Mouse (Mus musculus) gastrocnemius, adult 18-20 months (tissue): Measurements from ENCODE around the gene Rcor1. TPM values are rescaled to one million over a fixed set of nuclear protein-coding genes. Genes with fewer than 3 reads are reported as not detected.
A peak's percentile ranks its signal among the peaks of the same experiment; 100 is the strongest.

ENCODE experiments used
- DNase-seq: peaks from one replicate; pipeline ENCODE4 v3.0.0; 2021; ENCODE audit warnings: low spot score
- total RNA-seq, 2 experiments: library from RNA; stranded (reverse); gene quantifications; 2 replicates each; pipeline ENCODE4 v1.2.3; 2021

The Rcor1 gene
- total RNA-seq, 2 experiments from 2014 or later, result 6.1 to 8.1 TPM

DNA sequence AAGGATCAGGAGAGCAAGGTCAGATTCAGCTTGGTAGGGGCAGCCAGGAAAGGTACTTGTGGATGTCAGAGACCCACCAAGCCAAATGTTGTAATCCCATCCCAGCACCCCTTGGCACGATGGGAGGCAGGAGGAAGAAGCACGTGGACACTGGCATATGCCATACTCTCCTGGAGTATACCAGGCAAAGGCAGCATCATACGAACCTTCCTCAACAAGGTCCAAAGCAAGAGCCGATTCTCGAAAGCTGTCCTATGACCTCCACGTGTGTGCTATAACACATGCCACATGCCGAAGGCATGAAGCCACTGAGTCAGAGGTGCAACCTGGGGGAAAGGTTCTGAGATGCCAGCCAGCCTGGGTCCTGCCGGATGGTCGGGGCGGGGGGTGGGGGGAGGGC is 121.7 kb downstream of the Rcor1 start:
- DNase-seq, result no peak

DNA sequence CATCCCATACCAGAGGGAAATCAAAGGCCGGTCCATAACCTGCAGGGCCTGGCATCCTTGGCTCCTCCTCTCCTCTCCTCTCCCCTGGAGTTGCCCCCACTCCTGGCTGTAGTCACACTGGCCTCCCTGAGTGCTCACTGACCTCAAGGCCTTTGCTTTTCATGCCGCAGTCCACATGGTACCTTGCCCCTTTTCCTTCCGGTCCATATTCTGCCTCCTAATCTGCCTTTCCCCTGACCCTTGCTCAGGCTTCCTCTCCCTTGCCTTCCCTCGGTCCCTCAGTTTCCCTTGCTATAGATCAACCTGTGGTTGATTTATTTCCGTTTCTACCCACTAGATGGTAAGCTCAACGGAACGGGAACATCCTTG is 122.8 kb downstream of the Rcor1 start:
- no peak for DNase-seq

DNA sequence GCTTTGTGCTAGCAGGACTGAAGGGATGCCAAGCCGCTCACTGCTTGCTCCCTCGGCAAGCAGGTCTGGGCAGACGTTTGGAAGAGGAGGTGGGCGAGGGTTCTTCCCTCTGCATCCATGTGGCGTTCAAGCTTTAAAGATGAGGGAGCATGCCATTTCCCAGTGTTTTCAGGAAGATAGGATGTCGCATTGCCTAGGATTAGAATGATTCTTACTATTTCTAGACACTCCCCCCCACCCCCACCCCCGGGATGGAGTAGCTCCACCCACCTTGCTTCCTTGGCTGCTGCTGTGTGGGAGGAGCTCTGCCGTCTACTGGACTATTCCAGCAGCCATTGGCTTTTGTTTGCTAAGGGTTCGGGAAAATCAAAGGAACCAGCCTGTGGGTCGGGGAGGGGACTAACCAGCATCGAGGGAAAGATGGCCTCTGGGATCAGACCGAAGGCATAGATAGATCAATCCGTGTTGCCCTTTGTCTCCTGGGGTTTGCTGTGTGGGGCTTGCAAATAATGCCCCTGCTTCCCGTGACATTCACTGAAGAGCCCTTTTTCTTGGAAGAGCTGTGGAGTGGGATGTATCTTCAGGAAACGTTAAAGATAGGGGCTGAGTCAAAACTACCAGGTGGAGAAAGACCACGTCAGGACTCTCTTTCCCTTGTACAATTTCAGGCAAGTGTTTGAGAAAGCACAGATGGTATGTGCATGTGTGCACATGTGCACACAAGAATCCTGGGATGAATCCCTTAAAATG is 123.3 kb downstream of the Rcor1 start:
- DNase-seq, result no peak

DNA sequence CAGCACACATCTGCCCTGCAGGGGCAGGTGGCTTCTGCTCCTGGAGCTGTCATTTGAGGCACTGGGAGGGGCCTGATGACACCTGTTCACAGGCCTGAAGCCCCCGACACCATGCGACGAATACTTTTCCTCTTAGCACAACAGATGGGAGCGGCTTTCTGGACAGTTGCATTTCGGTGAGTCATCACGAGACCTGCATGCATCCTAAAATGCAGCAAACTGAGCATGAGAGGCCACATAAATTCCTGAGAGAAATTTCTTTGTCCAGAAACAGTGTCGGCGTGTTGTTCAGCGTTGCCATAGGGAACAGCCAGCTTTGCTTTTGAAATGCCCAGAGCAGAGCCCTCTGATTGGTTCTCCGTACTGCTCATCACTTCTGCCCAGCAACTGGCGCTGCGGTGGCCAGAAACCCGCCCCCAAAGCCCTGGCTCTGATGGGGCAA is 125.2 kb downstream of the Rcor1 start:
- DNase-seq, result peak; percentile 91

DNA sequence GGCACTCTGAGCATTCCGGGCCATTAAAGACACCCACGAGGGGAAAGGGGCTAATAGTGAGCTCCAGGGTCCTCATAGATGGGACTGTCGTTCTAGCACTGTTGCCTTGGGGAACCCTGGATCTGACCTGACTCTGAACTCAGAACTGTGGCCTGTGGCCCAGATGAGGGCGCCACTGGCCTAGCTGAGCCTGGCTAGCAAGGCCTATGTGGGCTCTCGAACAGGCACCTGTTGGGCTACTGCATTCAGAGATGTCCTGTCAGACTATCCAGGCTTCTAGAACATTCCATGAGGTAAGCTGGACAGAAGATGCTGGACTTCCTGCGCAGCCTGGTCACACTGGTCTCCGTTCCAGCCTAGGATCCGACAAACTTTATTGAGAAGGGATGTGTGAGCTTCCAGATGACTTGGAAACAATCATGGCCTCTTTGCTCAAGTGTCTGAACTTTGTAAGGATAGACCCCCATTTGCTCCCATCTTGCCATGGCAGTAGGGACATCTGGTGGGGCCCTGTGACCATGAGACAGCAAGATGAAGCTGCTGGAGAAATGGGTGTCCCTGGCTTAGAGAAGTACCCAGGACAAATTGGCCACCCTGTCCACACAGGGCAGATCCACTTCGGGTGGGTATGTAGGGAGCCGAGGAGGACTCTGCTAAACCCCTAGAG is 126.1 kb downstream of the Rcor1 start:
- peak; percentile 15 for DNase-seq

Other genes starting within 250 kb of the Rcor1 start
- under 1 TPM in 1 of 2 experiments, not detected in 1; 0.27 TPM for gene Mok, start 198.4 kb upstream of the Rcor1 start, total RNA-seq
- 1 to 10 TPM; 6.8 to 8.0 TPM for gene Zfp839, start 189.1 kb upstream of the Rcor1 start, total RNA-seq
- gene Cinp, start 150.2 kb upstream of the Rcor1 start, total RNA-seq, result 10 to 100 TPM; 20.8 to 24.9 TPM
- 1 to 10 TPM; 2.4 to 2.9 TPM for gene Tecpr2, start 150.1 kb upstream of the Rcor1 start, total RNA-seq
- 100 to 1,000 TPM; 109 to 181 TPM for gene Ankrd9, start 60.3 kb upstream of the Rcor1 start, total RNA-seq
- 10 to 100 TPM; 10.9 to 17.4 TPM for gene Traf3, start 127.0 kb downstream of the Rcor1 start, total RNA-seq
- gene 4930595D18Rik, start 145.1 kb downstream of the Rcor1 start, total RNA-seq, result not detected
- not detected for gene Amn, start 231.7 kb downstream of the Rcor1 start, total RNA-seq